Mouse (Mus musculus): ENCODE results near the gene Agfg1. TPM values are rescaled to one million over a fixed set of nuclear protein-coding genes. Genes with fewer than 3 reads are reported as not detected.
"Not testable (repeated sequence)": the region's sequence is repeated elsewhere in the genome, so short reads cannot be mapped to it uniquely, and the experiment has no call there.

The Agfg1 gene
- total RNA-seq, 1 experiment = 66.6 TPM

DNA sequence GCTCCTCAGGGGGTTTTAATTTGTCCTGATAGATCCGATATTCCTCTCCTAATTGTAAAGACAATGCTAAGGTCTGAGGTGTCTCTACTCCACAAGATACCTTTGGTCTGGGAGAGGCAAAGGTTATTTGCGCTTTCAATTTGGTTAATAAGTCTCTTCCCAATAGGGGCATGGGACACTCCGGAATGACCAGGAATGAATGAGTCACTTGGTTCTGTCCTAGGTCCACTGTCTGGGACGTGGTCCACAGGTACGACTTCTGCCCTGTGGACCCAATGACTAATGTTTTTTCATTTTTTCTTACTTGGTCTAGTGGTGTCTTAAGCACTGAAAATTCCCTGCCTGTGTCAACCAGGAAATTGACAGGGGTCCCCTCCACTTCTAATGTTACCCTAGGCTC is 99.4 kb downstream of the Agfg1 start:
- no peaks in the 10 kb centered on the region for H3K36me3 ChIP-seq (ENCODE audit: control insufficient read depth, insufficient read depth, low read length, poor library complexity, severe bottlenecking)
- 0 out of 2 replicates have a peak, but pooled peaks cover 2% of the 10 kb centered on the region for H3K9me3 ChIP-seq (ENCODE audit: control insufficient read depth, insufficient read depth, low read depth, low read length)
- in situ Hi-C loops (cut with MboI; ENCODE audit: low sequenced_read_pairs in 2 of 2, unreplicated experiment in 2 of 2) = no loop called here
- H3K9ac ChIP-seq (ENCODE audit: insufficient read depth, low read depth, low read length, poor library complexity, severe bottlenecking) = no peak overlapping the region
- no peak overlapping the region for H3K27ac ChIP-seq (ENCODE audit: insufficient read depth, low read depth, low read length, poor library complexity, severe bottlenecking)
- H3K4me1 ChIP-seq (ENCODE audit: control insufficient read depth in 2 of 2, insufficient read depth in 2 of 2, low read length in 2 of 2, poor library complexity in 1 of 2) = no peaks in the 10 kb centered on the region
- no peak for DNase-seq (ENCODE audit: low read depth, low spot score)
- H3K4me3 ChIP-seq (ENCODE audit: insufficient read depth in 1 of 2, low read depth in 1 of 2, low read length in 2 of 2, poor library complexity in 1 of 2, severe bottlenecking in 1 of 2) = no peak overlapping the region
- TF ChIP-seq CHD2 (IDR thresholded peaks at IDR 0.05; ENCODE audit: low read depth, low read length) = no peak
- TF ChIP-seq MAFK (IDR thresholded peaks at IDR 0.05; ENCODE audit: insufficient read depth, low read depth, low read length) = no peak
- TF ChIP-seq ZC3H11A (IDR thresholded peaks at IDR 0.05; ENCODE audit: borderline replicate concordance, low read depth, low read length) = no peak
- no peak for TF ChIP-seq ZNF384 (IDR thresholded peaks at IDR 0.05; ENCODE audit: low read depth, low read length)
- TF ChIP-seq HCFC1 (IDR thresholded peaks at IDR 0.05; ENCODE audit: borderline replicate concordance, insufficient read depth, low read length) = no peak

DNA sequence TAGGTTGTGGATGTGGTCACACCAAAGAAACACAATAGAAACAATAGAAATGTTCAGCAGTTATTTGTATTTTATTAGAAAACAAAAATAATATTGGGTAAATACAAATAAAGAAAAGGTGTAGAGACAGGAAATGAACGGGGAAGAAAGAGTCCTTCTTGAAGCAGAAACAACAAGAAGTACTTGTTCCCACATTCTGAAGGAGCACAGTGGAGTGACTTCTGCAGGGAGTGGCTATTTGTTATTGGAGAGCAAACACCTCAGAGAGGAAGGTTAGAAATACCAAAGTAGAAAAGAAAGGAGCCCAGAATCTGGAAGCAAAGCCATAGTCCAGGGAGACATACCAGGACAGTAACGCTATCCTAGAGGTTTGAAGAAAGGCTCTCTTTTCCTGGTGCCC is 103.2 kb downstream of the Agfg1 start:
- H3K9ac ChIP-seq (ENCODE audit: insufficient read depth, low read depth, low read length, poor library complexity, severe bottlenecking); in situ Hi-C loops (cut with MboI; ENCODE audit: low sequenced_read_pairs in 2 of 2, unreplicated experiment in 2 of 2); H3K36me3 ChIP-seq (ENCODE audit: control insufficient read depth, insufficient read depth, low read length, poor library complexity, severe bottlenecking); H3K27ac ChIP-seq (ENCODE audit: insufficient read depth, low read depth, low read length, poor library complexity, severe bottlenecking); H3K4me1 ChIP-seq (ENCODE audit: control insufficient read depth in 2 of 2, insufficient read depth in 2 of 2, low read length in 2 of 2, poor library complexity in 1 of 2); H3K9me3 ChIP-seq (ENCODE audit: control insufficient read depth, insufficient read depth, low read depth, low read length); DNase-seq (ENCODE audit: low read depth, low spot score); H3K4me3 ChIP-seq (ENCODE audit: insufficient read depth in 1 of 2, low read depth in 1 of 2, low read length in 2 of 2, poor library complexity in 1 of 2, severe bottlenecking in 1 of 2): not testable (repeated sequence)

DNA sequence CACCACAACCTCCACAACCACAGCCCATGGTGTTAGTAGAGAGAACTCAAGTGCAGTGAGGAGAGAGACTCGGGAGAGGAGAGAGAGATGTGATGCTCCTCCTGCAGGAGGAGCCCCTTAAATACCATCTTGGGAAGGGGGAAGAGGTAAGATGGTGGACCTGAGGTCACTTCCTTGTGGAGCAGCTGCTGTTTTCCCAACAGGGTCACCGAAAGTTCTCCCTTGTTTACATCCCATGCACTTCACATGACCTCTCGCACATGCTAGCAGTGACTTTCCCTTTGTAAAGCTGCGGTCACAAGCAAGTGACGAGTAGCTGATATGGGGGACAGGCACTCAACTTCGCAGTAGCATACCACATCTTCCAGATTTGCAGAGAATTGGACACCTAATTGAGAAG is 104.0 kb downstream of the Agfg1 start, which contains the start of gene A030003K21Rik:
A030003K21Rik (minus strand) TSS at position 94 of the 400 bp plus-strand sequence.
- H3K36me3 ChIP-seq (ENCODE audit: control insufficient read depth, insufficient read depth, low read length, poor library complexity, severe bottlenecking); H3K27ac ChIP-seq (ENCODE audit: insufficient read depth, low read depth, low read length, poor library complexity, severe bottlenecking); H3K9me3 ChIP-seq (ENCODE audit: control insufficient read depth, insufficient read depth, low read depth, low read length); DNase-seq (ENCODE audit: low read depth, low spot score); H3K4me3 ChIP-seq (ENCODE audit: insufficient read depth in 1 of 2, low read depth in 1 of 2, low read length in 2 of 2, poor library complexity in 1 of 2, severe bottlenecking in 1 of 2); in situ Hi-C loops (cut with MboI; ENCODE audit: low sequenced_read_pairs in 2 of 2, unreplicated experiment in 2 of 2); H3K9ac ChIP-seq (ENCODE audit: insufficient read depth, low read depth, low read length, poor library complexity, severe bottlenecking); H3K4me1 ChIP-seq (ENCODE audit: control insufficient read depth in 2 of 2, insufficient read depth in 2 of 2, low read length in 2 of 2, poor library complexity in 1 of 2): not testable (repeated sequence)

DNA sequence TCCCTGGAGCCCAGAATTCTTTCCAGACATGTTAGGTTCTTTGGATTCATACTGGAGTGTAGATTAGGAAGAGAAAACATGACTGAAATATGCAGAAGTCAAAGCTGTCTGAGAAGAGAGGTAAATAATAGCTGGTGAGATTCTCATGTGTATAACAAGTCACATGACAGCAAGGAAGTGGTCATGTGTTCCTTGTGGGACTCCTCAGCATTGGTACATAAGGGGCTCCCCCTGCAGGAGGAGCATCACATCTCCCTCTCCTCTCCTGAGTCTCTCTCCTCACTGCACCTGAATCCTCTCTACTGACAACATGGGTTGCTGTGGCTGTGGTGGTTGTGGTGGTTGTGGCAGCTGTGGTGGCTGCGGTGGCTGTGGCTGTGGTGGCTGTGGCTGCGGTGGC is 106.7 kb downstream of the Agfg1 start:
- in situ Hi-C loops (cut with MboI; ENCODE audit: low sequenced_read_pairs in 2 of 2, unreplicated experiment in 2 of 2); H3K4me1 ChIP-seq (ENCODE audit: control insufficient read depth in 2 of 2, insufficient read depth in 2 of 2, low read length in 2 of 2, poor library complexity in 1 of 2); H3K4me3 ChIP-seq (ENCODE audit: insufficient read depth in 1 of 2, low read depth in 1 of 2, low read length in 2 of 2, poor library complexity in 1 of 2, severe bottlenecking in 1 of 2); H3K27ac ChIP-seq (ENCODE audit: insufficient read depth, low read depth, low read length, poor library complexity, severe bottlenecking); H3K9me3 ChIP-seq (ENCODE audit: control insufficient read depth, insufficient read depth, low read depth, low read length); H3K36me3 ChIP-seq (ENCODE audit: control insufficient read depth, insufficient read depth, low read length, poor library complexity, severe bottlenecking); H3K9ac ChIP-seq (ENCODE audit: insufficient read depth, low read depth, low read length, poor library complexity, severe bottlenecking); DNase-seq (ENCODE audit: low read depth, low spot score): not testable (repeated sequence)

DNA sequence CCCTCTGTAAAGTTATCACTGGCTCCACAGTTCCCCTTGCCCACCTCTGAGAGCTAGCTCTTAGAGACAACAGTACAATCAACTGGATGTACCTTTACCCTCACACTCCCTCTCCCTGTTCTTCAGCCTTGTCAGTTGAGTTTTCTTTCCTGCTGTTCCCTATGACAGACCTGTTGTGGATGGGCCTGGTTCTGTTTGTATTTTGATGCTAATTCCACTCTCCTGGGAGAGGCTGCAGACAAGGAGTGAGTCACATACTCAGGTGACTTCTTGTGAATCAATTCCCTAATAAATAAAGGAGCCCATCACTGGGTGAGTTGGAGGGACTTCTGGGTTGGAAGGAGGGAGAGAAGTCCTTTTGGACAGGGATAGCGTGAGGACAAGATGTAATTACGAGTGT is 109.3 kb downstream of the Agfg1 start:
- no peaks in the 10 kb centered on the region for H3K9me3 ChIP-seq (ENCODE audit: control insufficient read depth, insufficient read depth, low read depth, low read length)
- DNase-seq (ENCODE audit: low read depth, low spot score) = no peak
- peaks cover 0 to 4% of the 10 kb centered on the region in 2 experiments; a peak in 2 of 4 replicates for H3K4me1 ChIP-seq (ENCODE audit: control insufficient read depth in 2 of 2, insufficient read depth in 2 of 2, low read length in 2 of 2, poor library complexity in 1 of 2)
- no peak overlapping the region for H3K4me3 ChIP-seq (ENCODE audit: insufficient read depth in 1 of 2, low read depth in 1 of 2, low read length in 2 of 2, poor library complexity in 1 of 2, severe bottlenecking in 1 of 2)
- TF ChIP-seq MAFK (IDR thresholded peaks at IDR 0.05; ENCODE audit: insufficient read depth, low read depth, low read length) = no peak
- no peak for TF ChIP-seq ZNF384 (IDR thresholded peaks at IDR 0.05; ENCODE audit: low read depth, low read length)
- no peak for TF ChIP-seq ZC3H11A (IDR thresholded peaks at IDR 0.05; ENCODE audit: borderline replicate concordance, low read depth, low read length)
- TF ChIP-seq CHD2 (IDR thresholded peaks at IDR 0.05; ENCODE audit: low read depth, low read length) = no peak
- TF ChIP-seq HCFC1 (IDR thresholded peaks at IDR 0.05; ENCODE audit: borderline replicate concordance, insufficient read depth, low read length) = no peak
- H3K27ac ChIP-seq (ENCODE audit: insufficient read depth, low read depth, low read length, poor library complexity, severe bottlenecking) = no peak overlapping the region
- in situ Hi-C loops (cut with MboI; ENCODE audit: low sequenced_read_pairs in 2 of 2, unreplicated experiment in 2 of 2) = no loop called here
- no peaks in the 10 kb centered on the region for H3K36me3 ChIP-seq (ENCODE audit: control insufficient read depth, insufficient read depth, low read length, poor library complexity, severe bottlenecking)
- no peak overlapping the region for H3K9ac ChIP-seq (ENCODE audit: insufficient read depth, low read depth, low read length, poor library complexity, severe bottlenecking)

Other genes with a start within 250 kb of the Agfg1 start
- 52.2 and 70.4 TPM in 2 replicates for gene Mff, start 114.6 kb upstream of the Agfg1 start, total RNA-seq (2012; rRNA removed)
- not detected in 2 replicates for gene Tm4sf20, start 71.0 kb upstream of the Agfg1 start, total RNA-seq (2012; rRNA removed)
- gene Gm47791, start 68.2 kb upstream of the Agfg1 start, total RNA-seq (2012; rRNA removed) = not detected in 2 replicates
- 0.80 and 0.95 TPM in 2 replicates for gene A030005L19Rik, start 73.8 kb downstream of the Agfg1 start, total RNA-seq (2012; rRNA removed)
- not detected in 2 replicates for gene A030014E15Rik, start 85.4 kb downstream of the Agfg1 start, total RNA-seq (2012; rRNA removed)
- not detected in 2 replicates for gene Gm6217, start 91.9 kb downstream of the Agfg1 start, total RNA-seq (2012; rRNA removed)
- not detected in 2 replicates for gene A030003K21Rik, start 103.9 kb downstream of the Agfg1 start, total RNA-seq (2012; rRNA removed)
- not detected in 2 replicates for gene Gm7544, start 116.5 kb downstream of the Agfg1 start, total RNA-seq (2012; rRNA removed)
- gene Gm47955, start 120.8 kb downstream of the Agfg1 start, total RNA-seq (2012; rRNA removed) = not detected in 2 replicates
- gene Gm47959, start 161.1 kb downstream of the Agfg1 start, total RNA-seq (2012; rRNA removed) = not detected in 2 replicates
- 1.3 and 1.9 TPM in 2 replicates for gene Slc19a3, start 199.0 kb downstream of the Agfg1 start, total RNA-seq (2012; rRNA removed)
- gene Krtap28-10, start 203.0 kb downstream of the Agfg1 start, total RNA-seq (2012; rRNA removed) = not detected in 2 replicates
- gene Gm47969, start 205.4 kb downstream of the Agfg1 start, total RNA-seq (2012; rRNA removed) = 0.22 TPM in 1 of 2 replicates, not detected in the other
- gene A030005K14Rik, start 219.9 kb downstream of the Agfg1 start, total RNA-seq (2012; rRNA removed) = not detected in 2 replicates
- gene Krtap28-13, start 221.4 kb downstream of the Agfg1 start, total RNA-seq (2012; rRNA removed) = not detected in 2 replicates

All from ES-E14 (cell line).